Mouse (Mus musculus) layer of hippocampus, postnatal 14 days (tissue): Measurements from ENCODE around the gene Wfdc9. TPM values are rescaled to one million over a fixed set of nuclear protein-coding genes. Genes with fewer than 3 reads are reported as not detected.

ENCODE experiments used
- DNase-seq, 2 experiments: peaks; one replicate each; pipeline ENCODE4 v3.0.0; 2021 to 2022; ENCODE audit warnings: low spot score in 2 of 2, mixed read lengths in 1 of 2
- long read RNA-seq, 2 experiments: library from polyadenylated mRNA; stranded (forward); transcript quantifications; one replicate each; pipeline ENCODE4 v2.0.0; 2021
- total RNA-seq, 2 experiments: library from RNA; stranded (reverse); gene quantifications; 2 replicates each; pipeline ENCODE4 v1.2.3; 2021

The Wfdc9 gene
- total RNA-seq = not detected
- long read RNA-seq, experiment 1 = 0 reads
- long read RNA-seq, experiment 2 = 0 reads

DNA sequence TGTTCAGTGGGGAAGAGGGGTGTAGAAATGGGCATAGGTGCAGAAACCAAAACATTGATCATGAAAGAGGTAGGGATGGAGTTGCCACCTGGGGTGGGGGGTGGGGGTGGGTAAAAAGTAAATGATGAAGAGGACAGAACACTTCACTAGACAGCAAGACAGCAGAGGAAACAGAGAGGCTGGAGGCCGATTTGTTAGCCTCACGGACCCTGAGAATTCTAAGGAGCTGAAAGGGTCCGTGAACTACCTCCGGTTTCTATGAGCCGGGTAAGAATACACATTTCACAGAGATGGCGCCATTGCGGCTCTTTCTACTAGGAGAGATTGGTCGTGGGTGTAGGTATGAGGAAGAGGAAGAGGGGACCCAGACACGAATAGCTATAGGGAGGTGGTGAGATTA, at the start of gene Wfdc9:
Gene Wfdc9, minus strand, starts transcription at position 101 of the 400 bp plus-strand sequence.
- DNase-seq = no peak

DNA sequence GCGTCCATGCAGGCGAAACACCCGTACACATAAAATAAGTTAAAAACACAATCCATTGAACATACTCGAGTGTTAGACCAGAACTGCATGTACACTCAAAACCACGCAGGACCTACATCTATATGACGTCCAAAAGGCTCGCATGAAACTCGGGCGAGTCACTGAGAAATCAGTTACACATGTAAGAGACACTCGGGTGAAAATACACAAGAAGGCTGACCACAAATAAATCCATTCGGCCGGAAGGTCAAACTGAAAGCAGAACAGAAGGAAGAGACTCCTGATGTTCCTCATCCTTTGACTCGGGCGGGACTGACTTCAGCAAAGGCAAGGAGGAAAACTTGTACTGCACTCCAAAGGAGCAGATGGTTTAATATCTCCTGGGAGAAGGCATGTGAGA, 49.6 kb upstream of the Wfdc9 start:
- DNase-seq = no peak

GRCm38 (mm10) chr2:164705328-164705727, 48.9 kb upstream of the Wfdc9 start:
- DNase-seq = no peak

DNA sequence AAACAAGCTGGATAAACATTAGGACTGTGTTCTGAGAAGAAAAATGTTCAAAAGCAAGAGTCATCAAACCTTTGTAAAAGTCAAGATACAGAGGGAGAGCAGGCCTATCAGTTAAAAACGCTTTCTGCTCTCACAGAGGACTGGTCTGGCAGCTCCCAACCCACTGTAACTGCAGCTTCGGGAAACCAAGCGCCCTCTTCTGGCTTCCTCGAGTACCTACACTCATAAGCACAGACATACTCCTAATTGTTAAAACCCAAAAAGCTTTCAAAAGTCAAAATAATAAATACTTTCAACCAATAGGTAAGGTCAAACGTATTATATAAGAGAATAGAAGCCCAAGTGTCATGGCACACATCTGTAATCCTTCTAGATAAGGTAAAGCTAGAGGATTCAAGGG, 47.9 kb upstream of the Wfdc9 start:
- no peak for DNase-seq

DNA sequence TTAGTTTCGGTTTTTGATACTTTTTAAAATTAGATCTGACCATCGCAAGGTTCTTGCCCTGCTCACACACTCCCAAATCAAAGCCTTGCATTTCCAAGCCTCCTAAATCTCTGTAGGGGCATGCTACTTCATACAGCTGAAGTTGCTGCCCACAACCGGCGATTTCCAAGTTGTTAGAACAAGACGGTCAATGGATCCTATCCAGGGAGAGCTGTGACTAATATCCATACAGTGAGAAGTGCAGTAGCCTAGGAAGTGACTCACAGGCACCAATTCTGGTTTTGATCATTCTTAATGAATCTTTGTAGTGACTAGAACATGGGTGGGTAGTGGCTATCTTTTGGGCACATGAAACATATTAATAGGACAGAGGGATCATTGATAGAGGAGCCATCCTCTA, 45.4 kb upstream of the Wfdc9 start:
- no peak for DNase-seq

GRCm38 (mm10) chr2:164700959-164701358, 44.6 kb upstream of the Wfdc9 start:
- DNase-seq = no peak

DNA sequence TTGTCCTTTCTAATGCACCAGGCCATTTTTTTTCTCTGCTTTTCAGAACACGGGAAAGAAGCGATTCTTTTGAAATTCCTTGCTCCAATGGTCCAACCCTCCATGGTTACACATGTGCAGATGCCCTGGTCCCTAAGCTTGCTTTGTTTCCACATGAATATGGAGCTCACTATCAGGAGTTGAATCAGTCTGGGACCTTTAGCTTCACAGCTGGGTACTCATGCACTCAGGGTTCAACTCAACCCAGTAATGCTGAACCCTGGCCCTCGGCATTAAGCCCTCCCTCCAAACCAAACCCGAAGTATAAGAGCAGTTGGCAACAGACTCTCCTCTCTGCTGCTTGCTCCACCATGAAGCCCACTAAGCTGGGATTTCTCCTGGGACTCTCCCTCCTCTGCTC, 41.8 kb upstream of the Wfdc9 start, which contains the start of gene Spint4:
Gene Spint4, plus strand, starts transcription at position 301 of the 400 bp plus-strand sequence.
- DNase-seq = no peak

GRCm38 (mm10) chr2:164684807-164685206, 28.4 kb upstream of the Wfdc9 start, which contains the start of gene Wfdc13:
TSS of gene Wfdc13 (plus strand) at chr2:164685107.
- no peak for DNase-seq

DNA sequence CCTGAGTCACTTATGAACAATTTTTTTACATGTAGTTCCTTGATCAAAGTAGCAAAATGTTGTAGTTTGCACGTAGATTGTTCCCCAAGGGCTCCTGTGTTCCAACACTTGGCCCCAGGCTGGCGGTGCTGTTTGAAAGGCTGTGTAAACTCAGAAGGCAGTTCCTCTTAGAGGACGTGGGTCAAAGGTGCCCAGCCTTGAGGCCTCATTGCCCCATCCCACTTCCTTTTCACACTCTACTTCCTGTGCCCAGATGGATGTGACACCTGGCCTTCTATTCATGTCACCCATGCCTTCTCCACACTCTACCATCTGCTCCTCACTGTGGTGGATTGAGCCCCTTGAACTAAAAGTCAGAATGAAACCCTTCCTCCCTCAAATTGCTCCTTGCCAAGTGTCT, 23.5 kb upstream of the Wfdc9 start:
- DNase-seq = no peak

DNA sequence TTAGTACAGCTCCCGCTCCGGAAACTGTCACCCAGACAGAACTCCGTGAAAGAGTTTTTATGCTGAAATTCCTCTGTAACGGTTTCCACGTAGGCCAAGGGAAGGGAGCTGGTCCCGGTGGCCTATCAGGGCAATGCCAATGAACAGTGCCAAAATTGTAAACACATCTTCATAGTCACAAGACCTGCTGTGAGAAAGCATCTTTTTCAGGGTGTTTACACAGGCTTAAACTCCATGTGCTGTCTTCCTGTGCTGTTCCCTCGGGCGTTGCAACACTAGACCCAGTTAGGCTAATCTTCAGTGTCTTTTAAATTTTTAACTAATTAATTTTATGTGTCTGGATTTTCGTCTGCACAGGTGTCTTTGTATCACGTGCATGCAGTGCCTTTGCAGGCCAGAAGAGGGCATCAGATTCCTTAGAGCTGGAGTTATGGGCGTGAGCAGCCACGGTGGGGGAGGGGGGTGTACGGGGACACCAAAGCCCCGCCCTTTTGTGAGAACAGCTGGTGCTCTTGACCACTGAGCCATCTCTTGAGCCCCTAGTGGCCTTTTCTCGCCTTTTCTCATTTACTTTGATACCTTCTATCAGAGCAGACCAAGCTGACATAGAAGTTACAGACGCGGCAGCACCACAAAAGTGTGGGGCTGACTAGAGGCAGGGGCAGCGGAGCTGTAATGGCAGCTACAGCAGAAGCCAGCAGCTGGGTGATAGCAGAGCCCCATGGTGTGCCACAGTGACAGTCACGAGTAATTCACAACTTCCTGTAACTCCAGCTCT, 22.7 kb upstream of the Wfdc9 start:
- DNase-seq = peak; percentile 54 to 64

GRCm38 (mm10) chr2:164676916-164677685, 20.7 kb upstream of the Wfdc9 start:
- DNase-seq = no peak

DNA sequence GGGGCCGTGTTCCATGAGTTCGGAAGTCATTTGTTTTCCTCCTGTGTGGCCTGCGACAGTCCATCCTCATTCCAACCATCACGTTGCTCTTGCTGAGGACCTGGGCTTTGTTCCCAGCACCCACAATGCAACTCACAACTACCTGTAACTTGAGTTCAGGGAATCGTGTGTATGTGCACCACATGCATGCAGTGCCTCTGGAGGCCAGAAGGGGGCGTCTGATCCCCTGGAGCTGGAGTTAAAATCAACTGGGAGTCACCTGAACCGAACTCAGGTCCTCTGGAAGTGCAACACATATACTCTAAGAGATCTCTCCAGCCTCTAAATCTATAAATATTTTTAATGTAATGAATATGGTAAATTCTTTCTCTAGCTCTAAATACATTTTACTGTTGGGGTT, 19.7 kb upstream of the Wfdc9 start:
- DNase-seq = no peak

GRCm38 (mm10) chr2:164673987-164674386, 17.6 kb upstream of the Wfdc9 start, which contains the start of gene Wfdc11:
TSS of gene Wfdc11 (minus strand) at chr2:164674087.
- DNase-seq = no peak

DNA sequence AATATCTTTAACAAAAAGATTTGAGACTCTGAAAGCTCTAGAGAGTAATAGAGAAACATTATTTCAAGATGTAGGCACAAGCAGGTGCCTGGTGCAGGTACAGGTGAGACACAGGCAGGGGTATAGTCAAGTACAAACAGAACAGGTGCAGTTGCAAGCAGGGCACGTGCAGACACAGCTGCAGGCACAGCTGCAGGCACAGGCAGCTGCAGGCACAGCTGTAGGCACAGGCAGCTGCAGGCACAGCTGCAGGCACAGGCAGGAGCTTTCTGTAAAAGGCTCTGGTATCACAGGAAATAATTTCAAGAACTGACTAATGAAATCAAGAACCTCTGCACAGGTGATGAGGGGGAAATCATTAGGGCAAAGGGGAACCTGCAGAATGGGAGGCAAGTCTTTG, 14.6 kb upstream of the Wfdc9 start:
- no peak for DNase-seq

DNA sequence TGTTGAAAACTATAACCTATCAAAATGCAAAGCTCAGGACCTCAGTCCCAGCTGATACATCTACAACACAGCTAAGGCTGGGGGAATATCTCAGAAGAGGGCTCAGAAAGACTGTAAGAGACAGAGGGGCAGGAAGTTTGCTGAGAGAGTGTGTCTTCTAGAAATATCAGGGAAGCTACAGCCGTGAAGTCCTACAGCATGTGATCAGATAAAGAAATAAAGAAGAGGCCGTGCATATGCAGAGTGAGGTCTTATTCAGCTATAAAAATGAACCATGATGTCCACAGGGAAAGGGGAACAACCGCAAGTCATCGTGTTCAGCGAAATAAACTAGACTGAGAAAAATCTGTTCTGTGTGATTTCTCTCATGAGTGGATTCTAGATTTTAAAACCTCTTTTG, 13.9 kb upstream of the Wfdc9 start:
- no peak for DNase-seq

DNA sequence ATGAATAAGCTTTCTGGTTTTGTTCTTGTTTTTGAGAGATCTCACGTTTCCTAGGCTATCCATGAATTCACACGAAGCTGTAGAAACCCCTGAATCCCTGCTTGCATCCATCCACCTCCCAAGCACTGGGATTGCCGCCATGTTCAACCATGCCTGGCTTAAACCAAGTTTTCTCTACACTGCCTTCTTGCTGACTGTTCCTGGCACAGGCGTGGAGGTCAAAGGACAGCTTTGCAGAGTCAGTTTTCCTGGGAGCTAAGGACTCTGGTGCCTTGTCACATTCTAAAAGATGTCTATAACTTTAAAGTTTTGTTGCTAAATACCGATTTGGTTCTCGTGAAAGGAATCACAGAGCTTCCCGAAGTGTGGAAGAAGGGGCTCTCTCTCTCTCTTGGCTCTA, 8.5 kb upstream of the Wfdc9 start:
- DNase-seq = no peak

GRCm38 (mm10) chr2:164655858-164656257, 525 bp downstream of the Wfdc9 start, which contains the start of gene Wfdc10:
TSS of gene Wfdc10 (plus strand) at chr2:164656046.
- DNase-seq = peak in 1 of 2 experiments; percentile 11

DNA sequence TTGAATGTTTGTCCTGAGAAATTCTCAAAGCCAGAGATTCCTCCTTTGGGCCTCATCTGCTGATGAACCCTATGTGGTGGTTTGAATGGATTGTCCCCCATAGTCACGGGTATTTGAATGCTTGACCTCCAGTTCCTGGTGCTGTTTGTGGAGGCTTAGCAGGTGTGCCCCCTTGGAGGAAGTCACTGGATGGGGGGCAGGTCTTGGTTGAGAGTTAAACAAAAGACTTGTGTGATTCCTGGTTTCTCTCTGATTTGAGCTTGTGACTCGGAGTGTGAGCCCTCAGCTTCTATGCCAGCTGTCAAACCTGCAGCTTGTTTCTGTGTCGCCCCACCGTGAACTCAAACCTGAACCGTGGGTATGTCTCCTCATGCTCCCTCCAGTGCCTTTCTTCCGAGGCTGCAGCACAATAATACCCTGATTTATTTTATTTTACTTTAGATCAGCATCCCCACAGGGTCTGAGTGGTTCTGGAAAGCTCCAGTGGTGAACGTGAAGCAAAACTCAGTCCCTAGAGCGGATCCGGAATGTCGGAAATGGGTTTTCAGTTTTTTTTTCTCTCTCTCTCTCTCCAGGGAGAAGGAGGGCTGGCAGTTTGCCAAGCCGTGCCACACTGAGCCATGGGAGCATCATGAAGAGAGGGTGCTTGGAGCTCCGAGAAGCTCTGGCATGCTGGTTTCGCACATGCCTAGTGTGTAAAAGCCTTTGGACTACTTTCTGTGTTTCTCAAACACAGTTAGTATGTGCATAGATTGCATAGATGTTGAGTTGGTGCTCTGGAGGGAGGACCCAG, 14.3 kb downstream of the Wfdc9 start:
- DNase-seq = peak; percentile 7 to 16

GRCm38 (mm10) chr2:164641129-164641528, 15.3 kb downstream of the Wfdc9 start:
- DNase-seq = no peak

DNA sequence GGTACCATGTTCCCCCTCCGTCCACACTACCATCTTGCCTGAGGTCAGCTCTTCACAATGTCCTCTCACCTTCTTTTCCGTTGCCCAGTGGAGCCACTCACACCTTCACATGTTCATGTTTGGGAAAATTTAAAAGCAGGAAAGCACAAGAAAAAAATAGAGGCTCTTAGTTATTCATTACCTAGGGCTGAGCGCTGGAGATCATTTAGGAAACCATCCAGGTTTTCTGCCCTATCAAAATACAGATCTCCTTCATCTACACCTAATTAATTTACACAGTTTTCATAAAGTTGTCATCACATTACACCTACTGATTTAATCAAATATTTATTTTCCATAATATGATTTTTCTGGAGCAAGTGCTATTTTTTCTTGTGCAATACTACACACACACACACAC, 17.7 kb downstream of the Wfdc9 start, which contains the start of gene Wfdc16:
Gene Wfdc16, minus strand, starts transcription at position 101 of the 400 bp plus-strand sequence.
- no peak for DNase-seq

DNA sequence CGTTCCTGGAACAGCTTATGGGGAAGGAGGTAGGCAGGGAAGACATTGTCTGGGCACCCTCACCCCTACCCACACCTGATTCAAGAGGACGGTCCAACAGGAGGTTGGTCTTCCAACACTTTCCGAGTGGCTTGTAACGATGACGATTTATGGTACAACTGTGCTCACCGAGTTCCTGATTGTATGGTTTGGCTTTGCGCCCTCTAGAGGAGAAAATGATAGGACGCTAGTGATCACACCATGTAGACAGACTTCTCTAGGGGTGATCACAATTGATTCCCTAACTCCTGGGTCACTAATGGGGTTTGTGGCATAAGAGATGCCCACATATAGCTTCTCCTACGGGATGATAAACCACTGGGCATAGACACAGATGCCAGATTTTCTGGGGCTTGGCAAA, 21.1 kb downstream of the Wfdc9 start:
- no peak for DNase-seq
